Mouse (Mus musculus): Measurements from ENCODE around the gene Zbed6.

DNA sequence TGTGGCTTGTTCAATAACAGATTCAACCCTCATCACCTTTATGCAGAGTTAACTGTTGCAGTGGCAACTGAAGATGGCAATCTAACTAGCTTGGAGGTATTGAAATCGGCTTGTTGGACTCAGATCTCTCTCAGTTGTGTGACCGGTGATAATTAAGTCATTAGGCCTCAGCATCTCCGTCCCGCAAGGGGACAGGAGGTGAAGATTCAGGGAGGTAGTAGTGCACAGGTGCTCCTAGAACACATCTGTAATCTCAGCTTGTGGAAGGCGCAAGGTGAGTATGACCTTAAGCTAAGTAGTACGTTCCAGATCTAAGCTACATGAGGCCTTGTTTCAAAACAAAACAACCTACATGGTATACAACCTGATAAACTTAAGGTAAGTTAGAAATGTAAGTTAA is 50.1 kb downstream of the Zbed6 start:
- TF ChIP-seq CTCF (IDR thresholded peaks at IDR 0.05; ENCODE audit: borderline replicate concordance, extremely low read depth, insufficient read depth, insufficient read length): no peak
- no peak for TF ChIP-seq POLR2A (IDR thresholded peaks at IDR 0.05; ENCODE audit: borderline replicate concordance, extremely low read depth, insufficient read depth, insufficient read length, poor library complexity, severe bottlenecking)

Measured in brain, embryonic 14.5 days (tissue).